Mouse (Mus musculus): Measurements from ENCODE around the gene Hipk2.

DNA sequence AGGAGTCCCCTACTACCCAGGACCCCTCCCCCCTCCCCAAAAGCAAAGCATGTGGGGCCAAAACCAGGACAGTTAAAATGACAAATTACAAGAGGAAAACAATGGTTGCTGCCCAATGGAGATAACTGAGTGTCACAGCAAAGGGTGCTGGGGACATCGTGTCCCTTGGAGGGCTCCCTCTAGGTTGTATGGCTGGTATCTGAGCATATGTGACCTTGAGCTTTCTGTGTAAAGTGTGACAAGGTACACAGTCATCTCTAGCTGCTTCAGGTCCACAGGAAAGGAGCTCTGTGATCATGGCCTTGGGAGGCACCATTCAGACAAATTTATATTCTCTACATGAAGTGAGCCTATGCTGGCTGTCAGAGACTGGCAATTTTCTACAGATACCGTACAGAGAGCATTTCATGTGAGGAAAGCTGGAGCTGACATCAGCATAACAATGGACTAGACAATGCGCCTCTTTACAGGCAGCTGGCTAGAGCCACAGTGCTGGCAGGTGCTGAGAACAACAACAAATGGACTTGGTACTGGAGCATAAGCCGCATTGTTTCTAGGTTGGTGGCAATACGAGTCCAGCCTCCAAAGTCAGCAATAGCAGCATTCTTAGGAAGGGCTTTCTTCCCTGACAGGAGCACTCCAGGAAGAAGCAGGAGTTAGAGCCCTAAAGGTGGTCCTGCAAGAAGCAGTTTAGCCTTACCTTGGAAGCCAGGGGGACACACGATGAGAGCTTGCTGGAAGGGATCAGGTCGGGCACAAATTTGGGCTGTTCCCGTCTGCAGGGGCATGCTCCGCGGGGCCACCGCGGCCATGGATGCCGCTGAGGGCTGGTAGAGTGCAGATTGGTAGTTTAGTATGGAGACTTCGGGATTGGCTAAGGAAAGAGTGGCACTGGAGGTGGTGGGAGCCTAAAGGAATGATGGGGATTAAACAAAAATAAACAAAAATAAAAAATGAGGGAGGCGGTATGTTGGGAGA lies 145.5 kb downstream of the Hipk2 start:
- TF ChIP-seq POLR2A (IDR thresholded peaks at IDR 0.05; ENCODE audit: borderline replicate concordance, control insufficient read depth, low read depth, low read length) (no peak), CTCF (IDR thresholded peaks at IDR 0.05; ENCODE audit: control insufficient read depth, insufficient read depth, low read length) (no peak)

Measured in bone marrow, adult 2 months (tissue).